Mouse (Mus musculus) erythroblast, embryonic 14.5 days (primary cell): ENCODE results near the gene Arhgef16.

Experiments
- GATA1 ChIP-seq: IDR thresholded peaks from 2 replicates; pipeline ENCODE4 v1.6.1; 2012; ENCODE audit warnings: low read length, inconsistent platforms, mixed read lengths
- TAL1 ChIP-seq: IDR thresholded peaks from 3 replicates; pipeline ENCODE4 v1.6.1; 2012; ENCODE audit warnings: low read length, inconsistent platforms, mixed read lengths

DNA sequence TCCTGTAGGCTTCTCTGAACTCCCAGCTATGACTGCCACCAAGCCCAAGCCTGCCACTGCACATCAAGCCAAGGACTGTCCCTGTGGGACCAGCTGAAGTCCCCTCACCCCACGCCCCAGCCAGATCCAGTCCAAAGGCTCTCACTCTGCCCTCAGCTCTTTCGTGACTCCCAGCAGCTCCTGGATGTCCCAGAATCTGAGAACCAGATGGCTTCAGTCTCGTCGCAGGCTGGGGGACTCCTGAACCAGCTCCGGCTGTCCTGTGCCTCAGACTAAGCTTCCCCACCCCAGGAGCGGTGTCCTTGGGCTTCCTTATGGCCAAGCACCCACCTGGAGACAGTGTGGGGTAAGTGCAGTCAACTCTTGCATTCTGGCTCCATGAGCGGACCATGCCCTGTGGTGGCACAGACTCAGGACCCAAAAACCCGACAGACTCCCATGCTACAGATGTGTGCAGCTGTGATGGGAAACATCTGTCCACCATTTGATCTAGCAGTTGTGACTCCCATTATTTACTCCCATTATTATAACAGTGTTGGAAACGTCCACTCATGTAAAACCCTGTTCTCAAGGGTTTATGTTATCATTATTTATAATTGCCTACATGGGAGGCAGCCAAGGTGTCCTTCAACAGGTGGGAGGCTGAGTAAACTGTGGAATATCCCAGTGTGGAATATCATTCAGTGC lies 9.2 kb upstream of the Arhgef16 start:
- no peak for TF ChIP-seq GATA1
- no peak for TF ChIP-seq TAL1
